Mouse (Mus musculus) CD8-positive naive resting alpha-beta T cell, adult 2 months (primary cell): ENCODE data around the gene Sned1.

ENCODE experiments used
- DNase-seq, 2 experiments: peaks; one replicate each; pipeline ENCODE4 v3.0.0; 2022; ENCODE audit warnings: low read depth in 2 of 2, low spot score in 2 of 2

Gene Sned1

GRCm38 (mm10) chr1:93305581-93306337 is 70.1 kb downstream of the Sned1 start, which contains the start of gene Mterf4:
TSS of gene Mterf4 (minus strand) at chr1:93305915.
- peak; percentile 64 to 66 for DNase-seq

- no peak for DNase-seq
These were observed 88.3 kb downstream of the Sned1 start for GRCm38 (mm10) chr1:93323973-93324372.

DNA sequence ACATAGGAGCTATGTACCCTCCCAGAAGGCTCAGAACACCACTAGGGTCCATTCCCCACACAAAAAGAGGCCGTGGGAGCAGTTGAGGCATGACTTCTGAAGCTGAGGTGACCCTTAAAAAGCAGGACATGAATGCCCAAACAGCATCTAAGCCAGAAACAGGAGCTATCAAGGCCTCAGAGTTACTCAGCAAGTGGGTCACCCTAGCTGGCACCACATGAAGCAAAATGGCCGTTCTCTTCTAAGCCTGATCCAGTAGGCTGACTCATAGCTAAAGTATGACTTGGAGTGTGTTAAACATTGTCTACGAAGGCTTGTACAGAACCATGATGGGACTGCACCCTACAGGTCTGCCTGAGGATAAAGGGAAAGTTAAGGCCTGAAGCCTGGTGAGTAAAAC is 90.8 kb downstream of the Sned1 start:
- DNase-seq: no peak

DNA sequence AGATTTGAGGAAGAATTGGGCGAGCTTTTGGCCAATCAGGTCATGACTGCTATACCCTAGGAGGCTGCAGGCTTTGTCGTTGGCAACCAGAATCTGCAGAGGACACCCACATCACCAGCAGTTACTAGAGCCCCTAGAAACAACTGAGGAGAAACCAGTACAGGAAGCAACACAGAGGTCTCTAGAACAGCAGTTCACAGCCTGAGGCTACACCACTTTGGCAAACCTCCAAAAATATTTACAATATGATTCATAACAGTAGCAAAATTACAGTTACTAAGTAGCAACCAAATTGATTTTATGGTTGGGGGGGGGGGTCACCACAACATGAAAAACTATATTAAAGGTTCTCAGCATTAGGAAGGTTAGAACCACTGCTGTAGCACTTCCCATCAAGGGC is 99.0 kb downstream of the Sned1 start:
- DNase-seq: no peak

DNA sequence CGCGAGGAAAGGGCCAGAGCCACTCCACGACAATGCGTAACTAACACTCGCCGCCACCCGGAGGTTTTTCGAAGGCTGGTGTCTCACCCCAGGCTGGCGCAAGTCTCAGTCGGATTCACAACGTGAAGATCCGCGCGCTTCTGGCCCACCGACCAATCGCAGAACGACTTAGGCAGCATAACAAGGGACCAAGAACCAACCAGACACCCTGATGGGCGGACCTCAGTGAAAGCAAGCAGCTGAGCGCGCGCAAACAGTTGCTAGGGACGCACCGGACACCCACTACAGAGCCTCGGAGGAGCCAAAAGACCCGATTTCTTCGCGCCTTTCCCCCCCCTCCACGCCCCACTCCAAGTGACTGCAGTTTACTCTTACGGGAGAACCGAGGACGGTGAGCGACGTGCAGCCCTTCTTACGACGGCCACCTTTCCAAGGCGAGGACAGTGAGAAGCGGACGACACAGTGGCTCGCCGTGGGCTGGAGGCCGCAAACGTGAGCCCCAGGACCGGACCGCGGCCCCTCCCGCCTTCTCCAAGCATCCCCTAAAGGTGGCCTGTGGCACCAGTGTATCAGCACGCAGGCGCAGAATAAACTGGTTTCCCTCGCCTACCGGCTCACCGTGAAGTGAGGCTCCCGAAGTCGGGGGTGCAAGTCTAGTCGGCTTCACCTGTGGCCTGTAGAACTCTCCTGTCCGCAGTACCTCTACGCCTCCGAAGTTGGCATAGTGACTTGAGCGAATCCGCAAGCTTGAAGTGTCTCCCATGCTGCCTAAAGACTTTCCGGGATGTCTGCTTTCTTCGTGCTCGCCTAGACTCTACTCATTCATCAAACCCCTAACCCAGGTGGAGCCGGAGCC is 107.2 kb downstream of the Sned1 start, which contains the start of the genes Ppp1r7 and Pask:
Gene Ppp1r7 (plus strand): TSS at position 207 of the 856 bp plus-strand sequence.
Gene Pask (minus strand): TSS at position 835 of the 856 bp plus-strand sequence.
- DNase-seq: peak; percentile 91 to 93

DNA sequence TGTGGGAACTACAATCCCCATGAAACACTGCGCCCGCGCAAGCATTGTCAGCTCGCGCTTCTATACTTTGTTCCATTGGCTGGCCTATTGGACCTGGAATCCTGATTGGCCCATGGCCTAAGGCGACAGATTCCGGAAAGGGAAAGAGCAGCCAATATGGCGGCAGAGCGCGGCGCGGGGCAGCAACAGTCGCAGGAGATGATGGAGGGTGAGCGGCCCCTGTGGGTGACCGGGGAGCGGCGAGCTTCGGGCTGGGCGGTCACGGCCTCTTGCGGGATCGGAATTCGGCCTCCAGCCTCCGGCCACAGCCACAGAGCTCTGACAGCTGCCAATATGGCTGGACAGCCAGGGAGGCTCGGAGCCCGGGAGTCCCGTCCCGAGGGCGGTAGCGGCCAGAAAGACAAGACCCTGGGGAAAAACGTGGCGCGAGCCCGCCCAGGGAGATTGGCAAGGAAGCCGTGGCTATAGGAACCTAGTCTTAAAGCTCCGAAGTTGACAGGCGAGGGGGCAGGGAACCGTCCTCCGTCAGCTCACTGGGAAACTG is 107.9 kb downstream of the Sned1 start:
- peak; percentile 86 to 89 for DNase-seq

DNA sequence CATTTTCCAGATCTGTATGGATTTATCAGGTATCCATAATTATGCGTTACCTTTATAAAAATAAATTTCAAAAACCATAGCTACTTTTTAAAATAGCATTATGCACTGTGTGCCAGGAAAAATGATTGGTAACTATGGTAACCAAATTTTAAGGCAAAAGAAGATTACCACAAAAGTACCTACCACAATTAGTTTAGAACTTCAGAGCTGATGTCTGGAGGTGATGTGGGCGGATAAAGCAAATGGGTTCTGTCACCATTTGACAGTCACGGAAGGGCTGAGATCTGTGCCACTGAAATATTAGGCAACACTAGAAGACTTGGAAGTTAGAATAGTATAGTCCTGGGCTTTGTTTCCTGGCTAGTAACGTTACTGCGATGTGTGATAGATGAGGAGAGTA is 111.5 kb downstream of the Sned1 start:
- no peak for DNase-seq

- DNase-seq: no peak
These were observed 114.1 kb downstream of the Sned1 start for GRCm38 (mm10) chr1:93349701-93350100.
